Mouse (Mus musculus) retina, embryonic 14.5 days (tissue): ENCODE results near the gene Loxl1.

Experiments
- DNase-seq: peaks from one replicate; pipeline ENCODE4 v3.0.0-alpha.2; 2015; ENCODE audit warnings: low spot score

The Loxl1 gene

GRCm38 (mm10) chr9:58311191-58311910 lies 1.6 kb downstream of the Loxl1 start:
- DNase-seq = no peak

- no peak for DNase-seq
Measured at GRCm38 (mm10) chr9:58310043-58310660, 2.8 kb downstream of the Loxl1 start.

- no peak for DNase-seq
Measured at GRCm38 (mm10) chr9:58308395-58308794, 4.6 kb downstream of the Loxl1 start.

- DNase-seq = no peak
Measured at GRCm38 (mm10) chr9:58305686-58306085, 7.3 kb downstream of the Loxl1 start.

GRCm38 (mm10) chr9:58303599-58304271 lies 9.3 kb downstream of the Loxl1 start:
- DNase-seq = peak; percentile 39

GRCm38 (mm10) chr9:58303115-58303514 lies 9.9 kb downstream of the Loxl1 start:
- DNase-seq = no peak

GRCm38 (mm10) chr9:58299356-58299799 lies 13.6 kb downstream of the Loxl1 start:
- no peak for DNase-seq

GRCm38 (mm10) chr9:58297961-58298477 lies 15.0 kb downstream of the Loxl1 start:
- DNase-seq = no peak

- no peak for DNase-seq
Measured at GRCm38 (mm10) chr9:58297065-58297464, 15.9 kb downstream of the Loxl1 start.

GRCm38 (mm10) chr9:58295766-58296361 lies 17.1 kb downstream of the Loxl1 start:
- DNase-seq = peak; percentile 68

GRCm38 (mm10) chr9:58295345-58295744 lies 17.6 kb downstream of the Loxl1 start:
- DNase-seq = no peak

- no peak for DNase-seq
Measured at GRCm38 (mm10) chr9:58294527-58294926, 18.5 kb downstream of the Loxl1 start.

GRCm38 (mm10) chr9:58289901-58290300 lies 23.1 kb downstream of the Loxl1 start:
- no peak for DNase-seq

- no peak for DNase-seq
Measured at GRCm38 (mm10) chr9:58289090-58289489, 23.9 kb downstream of the Loxl1 start.

- DNase-seq = no peak
Measured at GRCm38 (mm10) chr9:58283431-58283830, 29.6 kb downstream of the Loxl1 start.

GRCm38 (mm10) chr9:58281597-58281996 lies 31.4 kb downstream of the Loxl1 start:
- peak; percentile 72 for DNase-seq

- DNase-seq = peak; percentile 91
Measured at GRCm38 (mm10) chr9:58280259-58281109, 32.5 kb downstream of the Loxl1 start.

GRCm38 (mm10) chr9:58279780-58280179 lies 33.2 kb downstream of the Loxl1 start:
- DNase-seq = no peak

GRCm38 (mm10) chr9:58278821-58279723 lies 33.9 kb downstream of the Loxl1 start:
- DNase-seq = no peak

- DNase-seq = no peak
Measured at GRCm38 (mm10) chr9:58278313-58278712, 34.7 kb downstream of the Loxl1 start.
